Mouse (Mus musculus) intestine, embryonic 16.5 days (tissue): Measurements from ENCODE around the gene Ttll13. TPM values are rescaled to one million over a fixed set of nuclear protein-coding genes. Genes with fewer than 3 reads are reported as not detected.

ENCODE experiments used
- ATAC-seq: fragments of 200-750 bp; cut with Nextera tagmentation; 2 replicates; pipeline ENCODE4 v1.8.0; 2017; ENCODE audit warnings: moderate TSS enrichment, moderate library complexity
- H3K27ac ChIP-seq: fragments of 300-500 bp; sonication (generic); 2 replicates; pipeline ENCODE4 v1.5.1; 2014; ENCODE audit warnings: mild to moderate bottlenecking, low read length
- H3K27me3 ChIP-seq: fragments of 300-500 bp; sonication (generic); replicated peaks from 2 replicates; pipeline ENCODE4 v1.6.1; 2014; ENCODE audit warnings: low read length, control low read depth, mixed read lengths; ENCODE audit not compliant: control insufficient read depth, insufficient read depth
- H3K36me3 ChIP-seq: fragments of 300-500 bp; sonication (generic); 2 replicates; pipeline ENCODE4 v1.6.1; 2014; ENCODE audit warnings: low read length, control low read depth; ENCODE audit not compliant: control insufficient read depth, insufficient read depth
- H3K4me1 ChIP-seq: fragments of 300-500 bp; sonication (generic); 2 replicates; pipeline ENCODE4 v1.6.1; 2014; ENCODE audit warnings: low read length, control low read depth, mixed read lengths; ENCODE audit not compliant: control insufficient read depth, insufficient read depth
- H3K4me2 ChIP-seq: fragments of 300-500 bp; sonication (generic); 2 replicates; pipeline ENCODE4 v1.6.1; 2014; ENCODE audit warnings: low read depth, low read length, control low read depth
- H3K4me3 ChIP-seq: fragments of 300-500 bp; sonication (generic); 2 replicates; pipeline ENCODE4 v1.5.1; 2014; ENCODE audit warnings: mild to moderate bottlenecking, low read length
- H3K9ac ChIP-seq: fragments of 300-500 bp; sonication (generic); 2 replicates; pipeline ENCODE4 v1.6.1; 2014; ENCODE audit warnings: low read depth, low read length
- H3K9me3 ChIP-seq: fragments of 300-500 bp; sonication (generic); 2 replicates; pipeline ENCODE4 v1.6.1; 2016; ENCODE audit warnings: low read length, control low read depth; ENCODE audit not compliant: control insufficient read depth
- WGBS: fragments of 180-500 bp; shearing (Covaris S2); extraction: QIAGEN DNeasy Blood & Tissue Kit; methylation state at CpG from one replicate; pipeline ENCODE4 v1.1.7; 2014; 5-methylcytosine and 5-hydroxymethylcytosine counted together
- polyA plus RNA-seq: library from polyadenylated mRNA; unstranded; fragments of >200 nt; fragmentation: Nextera tagmentation; extraction: Ambion mirVana; gene quantifications from 2 replicates; pipeline ENCODE4 v1.2.1, GENCODE M21; 2015

The Ttll13 gene
- polyA plus RNA-seq, 1 experiment from 2014 or later = 0.56 TPM

DNA sequence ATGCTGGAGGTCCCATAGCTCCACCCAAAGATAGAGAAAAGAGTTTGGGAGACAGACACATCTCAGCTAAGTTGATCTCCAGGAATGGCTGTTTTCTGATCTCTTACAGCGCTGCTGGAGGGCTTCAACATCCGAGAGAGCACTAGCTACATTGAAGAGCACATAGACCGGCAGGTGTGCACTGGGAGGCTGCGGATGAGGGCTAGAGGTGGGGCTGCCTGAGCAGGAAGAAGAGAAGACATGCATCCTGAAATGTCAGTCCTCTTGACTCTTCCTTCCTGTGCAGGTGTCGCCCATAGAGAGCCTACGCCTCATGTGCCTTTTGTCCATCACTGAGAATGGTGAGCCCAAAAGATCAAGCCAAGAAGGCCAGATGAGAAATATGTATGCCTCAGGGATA is 39.5 kb downstream of the Ttll13 start:
- Histone ChIP-seq H3K4me2 (no peak overlapping the region), H3K36me3 (peaks cover 18% of the 10 kb centered on the region), H3K27me3 (no peaks in the 10 kb centered on the region), H3K4me1 (no peaks in the 10 kb centered on the region), H3K9me3 (no peaks in the 10 kb centered on the region), H3K27ac (no peak overlapping the region), H3K4me3 (no peak overlapping the region), H3K9ac (no peak overlapping the region)
- no peak for ATAC-seq
- 94% methylated on average over 6 of the region's 6 CpGs for WGBS

- Histone ChIP-seq H3K4me2 (no peak overlapping the region), H3K4me1 (no peaks in the 10 kb centered on the region), H3K27me3 (no peaks in the 10 kb centered on the region), H3K27ac (no peak overlapping the region), H3K4me3 (no peak overlapping the region), H3K9me3 (no peaks in the 10 kb centered on the region), H3K36me3 (peaks cover 18% of the 10 kb centered on the region), H3K9ac (no peak overlapping the region)
- ATAC-seq = no peak
- WGBS = 83% methylated on average over 10 of the region's 10 CpGs
Observed at GRCm38 (mm10) chr7:80287736-80288135, 41.6 kb downstream of the Ttll13 start.

GRCm38 (mm10) chr7:80294062-80294763 is 48.0 kb downstream of the Ttll13 start, which contains the start of gene Prc1:
Gene Prc1, plus strand, starts transcription at chr7:80294450.
- Histone ChIP-seq H3K4me2 (peak within 1 kb of the TSS; percentile 67), H3K9me3 (no peaks in the 10 kb centered on the region), H3K27me3 (no peaks in the 10 kb centered on the region), H3K27ac (peak within 1 kb of the TSS; percentile 84), H3K4me1 (peaks cover 10% of the 10 kb centered on the region; the same call in 1 of the 2 replicates), H3K36me3 (no peaks in the 10 kb centered on the region; the same call in 1 of the 2 replicates), H3K9ac (peak within 1 kb of the TSS; percentile 88), H3K4me3 (peak within 1 kb of the TSS; percentile 97)
- peak; percentile 99 for ATAC-seq
- 0% methylated on average over 52 of the region's 52 CpGs for WGBS

DNA sequence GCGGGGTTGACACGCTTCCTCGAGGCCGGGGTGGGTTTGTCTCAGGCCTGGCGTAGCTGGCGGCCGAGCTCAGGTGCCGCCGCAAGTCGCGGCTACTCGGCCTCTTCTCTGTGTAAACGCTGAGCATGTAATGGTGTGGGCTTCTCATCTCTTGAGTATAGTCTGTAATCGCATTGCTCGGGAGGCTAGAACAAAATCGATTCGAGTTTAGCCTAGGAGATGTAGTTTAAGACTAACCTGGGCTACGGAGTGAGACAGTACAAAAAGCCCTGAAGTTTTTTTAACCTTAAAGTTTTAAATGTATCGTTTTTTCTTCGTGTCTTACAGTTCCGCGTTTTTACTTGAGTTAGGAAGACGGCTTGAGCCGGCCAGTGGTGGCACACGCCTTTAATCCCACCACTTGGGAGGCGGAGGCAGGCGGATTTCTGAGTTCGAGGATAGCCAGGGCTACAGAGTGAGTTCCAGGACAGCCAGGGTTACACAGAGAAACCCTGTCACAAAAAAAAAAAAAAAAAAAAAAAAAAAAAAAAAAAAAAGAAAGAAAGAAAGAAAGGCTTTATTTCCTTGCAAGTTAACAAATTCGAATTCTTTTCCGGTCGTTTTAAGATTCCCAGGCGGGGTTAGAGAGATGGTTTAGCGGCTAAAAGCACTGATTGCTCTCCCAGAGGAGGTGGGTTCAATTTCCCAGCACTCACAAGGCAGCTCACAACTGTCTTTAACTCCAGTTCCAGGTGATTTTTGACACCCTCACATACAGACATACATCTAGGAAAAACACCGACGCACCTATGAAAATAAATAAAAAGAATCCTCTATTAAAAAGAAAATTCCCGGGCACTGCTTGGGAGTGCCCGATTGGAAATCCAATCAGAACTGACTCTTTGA is 48.8 kb downstream of the Ttll13 start:
- H3K4me2 ChIP-seq = peak overlapping the region; percentile 67
- WGBS = 8% methylated on average over 37 of the region's 37 CpGs

GRCm38 (mm10) chr7:80296462-80296861 is 50.3 kb downstream of the Ttll13 start:
- no peak for ATAC-seq
- Histone ChIP-seq H3K27ac (no peak overlapping the region), H3K27me3 (no peaks in the 10 kb centered on the region), H3K36me3 (peaks cover 2% of the 10 kb centered on the region; the same call in 1 of the 2 replicates), H3K4me1 (peaks cover 14% of the 10 kb centered on the region; the same call in 1 of the 2 replicates), H3K4me3 (peak overlapping the region; percentile 7; the same call in 1 of the 2 replicates), H3K9me3 (no peaks in the 10 kb centered on the region), H3K9ac (no peak overlapping the region), H3K4me2 (peak overlapping the region; percentile 44; the same call in 1 of the 2 replicates)
- WGBS = 88% methylated on average over 6 of the region's 6 CpGs

More for the DNA sequence above, 48.8 kb downstream of the Ttll13 start:
- ATAC-seq = peak; percentile 69
- H3K27ac ChIP-seq = peak overlapping the region; percentile 84
- no peaks in the 10 kb centered on the region for H3K27me3 ChIP-seq
- H3K4me3 ChIP-seq = peak overlapping the region; percentile 97
- H3K9me3 ChIP-seq = no peaks in the 10 kb centered on the region
- H3K9ac ChIP-seq = peak overlapping the region; percentile 88
- H3K36me3 ChIP-seq = no peaks in the 10 kb centered on the region; the same call in 1 of the 2 replicates
- peaks cover 14% of the 10 kb centered on the region; the same call in 1 of the 2 replicates for H3K4me1 ChIP-seq

DNA sequence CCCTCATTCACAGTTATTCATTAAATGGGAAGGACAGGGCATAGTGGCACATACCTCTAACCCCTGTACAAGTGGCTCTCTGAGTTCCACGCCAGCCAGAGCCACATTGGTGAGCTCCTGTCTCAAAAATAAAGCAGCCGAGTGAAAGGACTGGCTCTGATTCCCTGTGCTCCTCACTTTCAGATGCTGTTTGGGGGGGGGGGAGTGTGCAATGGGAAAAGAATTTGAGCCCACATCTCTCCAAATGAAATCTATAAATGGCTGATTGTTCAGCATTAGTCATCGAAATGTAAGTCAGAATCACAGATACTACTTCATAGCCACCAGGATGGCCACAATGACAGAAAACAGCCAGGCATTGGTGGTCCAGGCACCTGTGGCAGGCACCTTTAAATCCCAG is 50.9 kb downstream of the Ttll13 start:
- Histone ChIP-seq H3K36me3 (peaks cover 5% of the 10 kb centered on the region; the same call in 1 of the 2 replicates), H3K4me3 (no peak overlapping the region), H3K4me2 (no peak overlapping the region), H3K9me3 (no peaks in the 10 kb centered on the region), H3K9ac (no peak overlapping the region), H3K4me1 (peaks cover 14% of the 10 kb centered on the region; the same call in 1 of the 2 replicates), H3K27ac (no peak overlapping the region), H3K27me3 (no peaks in the 10 kb centered on the region)
- 72% methylated on average over 3 of the region's 3 CpGs for WGBS
- ATAC-seq = no peak

GRCm38 (mm10) chr7:80298754-80299153 is 52.6 kb downstream of the Ttll13 start:
- WGBS = 93% methylated on average over 4 of the region's 4 CpGs
- ATAC-seq = no peak
- H3K27me3 ChIP-seq = no peaks in the 10 kb centered on the region
- no peak overlapping the region for H3K27ac ChIP-seq
- H3K4me3 ChIP-seq = no peak overlapping the region
- no peak overlapping the region for H3K4me2 ChIP-seq
- peaks cover 9% of the 10 kb centered on the region for H3K36me3 ChIP-seq
- H3K9me3 ChIP-seq = no peaks in the 10 kb centered on the region
- H3K9ac ChIP-seq = no peak overlapping the region
- peaks cover 14% of the 10 kb centered on the region; the same call in 1 of the 2 replicates for H3K4me1 ChIP-seq

DNA sequence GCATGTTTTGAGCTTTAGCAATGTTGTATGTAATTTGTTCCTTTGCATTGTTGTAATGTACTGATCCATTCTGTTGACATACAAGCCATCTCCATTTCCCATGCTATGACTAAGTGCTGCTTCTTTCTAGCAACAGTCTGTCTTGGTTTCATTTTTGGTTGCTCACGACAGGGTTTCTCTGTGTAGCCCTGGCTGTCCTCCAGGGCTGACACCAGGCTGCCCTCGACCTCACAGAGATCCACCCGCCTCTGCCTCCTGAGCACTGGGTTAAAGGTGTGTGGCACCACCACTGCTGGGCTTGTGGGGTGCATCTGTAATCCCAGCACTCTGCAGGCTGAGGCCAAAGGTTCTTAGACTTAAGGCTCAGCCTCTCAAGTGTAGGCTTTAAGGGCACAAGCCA is 53.4 kb downstream of the Ttll13 start:
- Histone ChIP-seq H3K27ac (no peak overlapping the region), H3K36me3 (peaks cover 9% of the 10 kb centered on the region), H3K4me3 (no peak overlapping the region), H3K9ac (no peak overlapping the region), H3K4me2 (no peak overlapping the region), H3K27me3 (no peaks in the 10 kb centered on the region), H3K4me1 (peaks cover 14% of the 10 kb centered on the region; the same call in 1 of the 2 replicates), H3K9me3 (no peaks in the 10 kb centered on the region)
- ATAC-seq = no peak
- WGBS = 77% methylated on average over 3 of the region's 3 CpGs

DNA sequence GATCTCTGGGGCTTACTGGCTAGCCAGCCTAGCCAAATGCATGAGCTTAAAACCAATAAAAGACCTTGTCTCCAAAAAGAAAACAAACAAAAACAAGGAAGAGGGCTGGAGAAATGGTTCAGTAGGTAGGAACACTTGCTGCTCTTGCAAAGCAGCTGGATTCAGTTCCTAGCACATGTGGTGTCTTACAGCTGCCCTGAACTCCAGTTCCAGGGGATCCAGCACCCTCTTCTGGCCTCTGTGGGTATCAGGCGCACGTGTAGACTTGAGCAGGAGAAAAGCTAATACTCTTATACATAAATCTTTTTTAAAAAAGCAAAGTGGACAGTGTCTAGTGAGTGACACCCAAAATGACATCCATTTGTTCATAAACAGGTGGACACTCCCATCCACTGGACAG is 55.3 kb downstream of the Ttll13 start:
- Histone ChIP-seq H3K4me3 (no peak overlapping the region), H3K9ac (no peak overlapping the region), H3K4me2 (no peak overlapping the region), H3K27ac (no peak overlapping the region), H3K9me3 (no peaks in the 10 kb centered on the region), H3K27me3 (no peaks in the 10 kb centered on the region), H3K4me1 (0 out of 2 replicates have a peak, but pooled peaks cover 10% of the 10 kb centered on the region), H3K36me3 (peaks cover 9% of the 10 kb centered on the region)
- 83% methylated on average over 2 of the region's 2 CpGs for WGBS
- ATAC-seq = no peak
